ENCODE assay signal across 11 mouse cellular contexts in genomic region chr8:84797971-84798370, GRCm38 (mm10). TPM values are rescaled to one million over a fixed set of nuclear protein-coding genes. Genes with fewer than 3 reads are reported as not detected.
DNase-seq lines count a peak whose midpoint lies in the region; ATAC-seq and TF ChIP-seq lines count a peak whose summit lies in the region.
"Had no signal": no experiment of that assay in that cellular context is flagged by ENCODE, and none has a peak within 500 bp of the region (broad histone marks: within the 10 kb centered on the region; RNA-seq: fewer than 3 reads in every experiment).

No protein-coding gene starts in this region.

- H3K9me3 ChIP-seq in lung, embryonic 16.5 days (ENCODE audit: control insufficient read depth, low read length), result no peaks in the 10 kb centered on the region
- H3K9me3 ChIP-seq in forebrain, postnatal 0 days (ENCODE audit: low read length), result no peaks in the 10 kb centered on the region
- H3K9me3 ChIP-seq in neural tube, embryonic 14.5 days (ENCODE audit: control insufficient read depth, low read length), result no peaks in the 10 kb centered on the region
- H3K9me3 ChIP-seq: liver, embryonic 15.5 days had no signal

- H3K4me1 ChIP-seq in heart, adult 2 months (ENCODE audit: control insufficient read depth, insufficient read depth, low read length), result peaks cover 29% of the 10 kb centered on the region
- H3K4me1 ChIP-seq in lung, embryonic 16.5 days (replicated peaks; ENCODE audit: control insufficient read depth, insufficient read depth, low read length), result peaks cover 55% of the 10 kb centered on the region
- H3K4me1 ChIP-seq in forebrain, postnatal 0 days (ENCODE audit: insufficient read depth), result peaks cover 29% of the 10 kb centered on the region
- peaks cover 13% of the 10 kb centered on the region; the same call in 1 of the 2 replicates for H3K4me1 ChIP-seq in neural tube, embryonic 14.5 days (ENCODE audit: control insufficient read depth, insufficient read depth, low read length)

- no peaks in the 10 kb centered on the region for H3K36me3 ChIP-seq in heart, adult 2 months (ENCODE audit: control insufficient read depth, insufficient read depth, low read length)
- peaks cover 4% of the 10 kb centered on the region; the same call in 1 of the 2 replicates for H3K36me3 ChIP-seq in lung, embryonic 16.5 days (ENCODE audit: control insufficient read depth, insufficient read depth, low read length)
- H3K36me3 ChIP-seq in forebrain, postnatal 0 days (ENCODE audit: insufficient read depth), result no peaks in the 10 kb centered on the region
- no peaks in the 10 kb centered on the region for H3K36me3 ChIP-seq in neural tube, embryonic 14.5 days (ENCODE audit: control insufficient read depth, insufficient read depth, low read length)
- H3K36me3 ChIP-seq: liver, embryonic 15.5 days had no signal

- H3K79me2 ChIP-seq in heart, adult 2 months (replicated peaks; ENCODE audit: control insufficient read depth, insufficient read depth, low read length), result peaks cover 8% of the 10 kb centered on the region

- no peak for ATAC-seq in lung, embryonic 16.5 days (ENCODE audit: low read depth)
- ATAC-seq in forebrain, postnatal 0 days, result no peak
- no peak for ATAC-seq in neural tube, embryonic 14.5 days (ENCODE audit: low read depth)

- no peaks in the 10 kb centered on the region for H3K27me3 ChIP-seq in heart, adult 2 months (ENCODE audit: control insufficient read depth, insufficient read depth, low read length)
- no peaks in the 10 kb centered on the region for H3K27me3 ChIP-seq in lung, embryonic 16.5 days (ENCODE audit: control insufficient read depth, insufficient read depth, low read depth, low read length)
- no peaks in the 10 kb centered on the region for H3K27me3 ChIP-seq in forebrain, postnatal 0 days (ENCODE audit: insufficient read depth, low read length)
- H3K27me3 ChIP-seq in neural tube, embryonic 14.5 days (ENCODE audit: control insufficient read depth, insufficient read depth, low read length), result peaks cover 30% of the 10 kb centered on the region

- WGBS in heart, adult 2 months, result 78% methylated on average over 6 of the region's 6 CpGs
- WGBS in lung, embryonic 16.5 days, result 78% methylated on average over 6 of the region's 6 CpGs
- WGBS in forebrain, postnatal 0 days, result 36% methylated on average over 6 of the region's 6 CpGs
- WGBS in neural tube, embryonic 14.5 days, result 66% methylated on average over 6 of the region's 6 CpGs

- peak overlapping the region; percentile 90; the same call in 1 of the 2 replicates for H3K9ac ChIP-seq in heart, adult 2 months (ENCODE audit: low read depth, low read length)
- peak overlapping the region; percentile 99 for H3K9ac ChIP-seq in lung, embryonic 16.5 days (ENCODE audit: low read length)
- H3K9ac ChIP-seq in forebrain, postnatal 0 days, result peak overlapping the region; percentile 88
- H3K9ac ChIP-seq in neural tube, embryonic 14.5 days (replicated peaks; ENCODE audit: low read depth, low read length), result no peak overlapping the region

- H3K4me3 ChIP-seq in heart, adult 2 months, result peak overlapping the region; percentile 5; the same call in 1 of the 2 replicates
- H3K4me3 ChIP-seq in lung, embryonic 16.5 days (ENCODE audit: low read length), result peak overlapping the region; percentile 90
- peak overlapping the region; percentile 90 for H3K4me3 ChIP-seq in forebrain, postnatal 0 days (ENCODE audit: low read depth, low read length)
- peak overlapping the region; percentile 66 for H3K4me3 ChIP-seq in neural tube, embryonic 14.5 days (ENCODE audit: low read depth, low read length)

- DNase-seq in heart, adult 2 months, result peak in 1 of 2 experiments; percentile 33
- DNase-seq in heart, postnatal 25 days (ENCODE audit: low spot score), result no peak
- no peak for DNase-seq in lung, adult 18-20 months
- peak; percentile 76 for DNase-seq in forebrain, postnatal 0 days
- DNase-seq in kidney, postnatal 14 days, result no peak
- no peak for DNase-seq in frontal cortex, adult 2 months (ENCODE audit: extremely low spot score in 1 of 2, low spot score in 1 of 2)
- DNase-seq: adrenal gland, adult 8-10 months; retina, postnatal 1 day had no signal

- TF ChIP-seq CTCF in heart, adult 2 months (IDR thresholded peaks at IDR 0.05), result no peak
- no peak for TF ChIP-seq CTCF in forebrain, postnatal 0 days (IDR thresholded peaks at IDR 0.05; ENCODE audit: low read depth)

- no peak for TF ChIP-seq EP300 in heart, adult 2 months (IDR thresholded peaks at IDR 0.05; ENCODE audit: insufficient read depth, low read depth, low read length)

- intact Hi-C loops in heart, adult 2 months (cut with DNase I), result loop anchor here (2.0 to 5.0 kb wide), 2 partner anchors 23 to 36 kb away; no protein-coding TSS in a partner anchor
- intact Hi-C loops in heart, postnatal 25 days (cut with DNase I), result no loop called here

- H3K27ac ChIP-seq in heart, adult 2 months, result peak overlapping the region; percentile 90; the same call in 1 of the 2 replicates
- H3K27ac ChIP-seq in lung, embryonic 16.5 days (ENCODE audit: low read length), result no peak overlapping the region
- peak overlapping the region; percentile 93 for H3K27ac ChIP-seq in forebrain, postnatal 0 days (ENCODE audit: low read depth, low read length)
- no peak overlapping the region for H3K27ac ChIP-seq in neural tube, embryonic 14.5 days (ENCODE audit: low read depth, low read length)
- H3K27ac ChIP-seq: liver, embryonic 15.5 days had no signal

- no peak for TF ChIP-seq POLR2A in heart, adult 2 months (IDR thresholded peaks at IDR 0.05; ENCODE audit: insufficient read depth, low read depth, low read length)

- H3K4me2 ChIP-seq in lung, embryonic 16.5 days (ENCODE audit: low read depth, low read length), result peak overlapping the region; percentile 90
- H3K4me2 ChIP-seq in forebrain, postnatal 0 days (ENCODE audit: low read depth), result peak overlapping the region; percentile 80
- peak overlapping the region; percentile 80 for H3K4me2 ChIP-seq in neural tube, embryonic 14.5 days (ENCODE audit: low read depth, low read length)

RNA-seq across cellular contexts. Expression of gene Nfix, which starts 2.2 kb away (rescaled TPM):
- total RNA-seq in heart, adult 2 months (2021), result 100 to 1,000 TPM; 274 to 297 TPM
- 49.0 and 68.7 TPM in 2 replicates for polyA plus RNA-seq in heart, adult 2 months (2012; rRNA removed)
- total RNA-seq in heart, postnatal 25 days (2021), result 100 to 1,000 TPM; 287 to 311 TPM
- polyA plus RNA-seq in lung, embryonic 16.5 days (2015; fragmentation: Nextera tagmentation; extraction: Ambion mirVana), result 43.9 and 44.6 TPM in 2 replicates
- total RNA-seq in forebrain, postnatal 0 days (2014; rRNA removed), result 111 and 116 TPM in 2 replicates
- polyA plus RNA-seq in forebrain, postnatal 0 days (2015; fragmentation: Nextera tagmentation; extraction: Ambion mirVana), result 347 and 376 TPM in 2 replicates
- polyA plus RNA-seq in neural tube, embryonic 14.5 days (2014; fragmentation: Nextera tagmentation; extraction: Ambion mirVana), result 68.2 and 91.5 TPM in 2 replicates
- polyA plus RNA-seq in frontal cortex, adult 2 months (2012; rRNA removed), result 51.3 and 61.3 TPM in 2 replicates

RNA-seq across cellular contexts. Expression of gene Dand5, which starts 24.7 kb away (rescaled TPM):
- total RNA-seq in heart, adult 2 months (2021), result 10 to 100 TPM; 11.2 to 12.3 TPM
- 6.1 and 7.6 TPM in 2 replicates for polyA plus RNA-seq in heart, adult 2 months (2012; rRNA removed)
- total RNA-seq in heart, postnatal 25 days (2021), result 10 to 100 TPM in 1 of 2 experiments, 1 to 10 TPM in 1; 9.6 to 10.3 TPM
- polyA plus RNA-seq in lung, embryonic 16.5 days (2015; fragmentation: Nextera tagmentation; extraction: Ambion mirVana), result 6.3 and 6.5 TPM in 2 replicates
- 4.7 and 6.9 TPM in 2 replicates for total RNA-seq in forebrain, postnatal 0 days (2014; rRNA removed)
- polyA plus RNA-seq in forebrain, postnatal 0 days (2015; fragmentation: Nextera tagmentation; extraction: Ambion mirVana), result 8.2 and 10.0 TPM in 2 replicates
- 12.3 and 16.9 TPM in 2 replicates for polyA plus RNA-seq in neural tube, embryonic 14.5 days (2014; fragmentation: Nextera tagmentation; extraction: Ambion mirVana)
- 14.6 and 15.5 TPM in 2 replicates for polyA plus RNA-seq in frontal cortex, adult 2 months (2012; rRNA removed)

RNA-seq across cellular contexts. Expression of gene Gadd45gip1, which starts 33.4 kb away (rescaled TPM):
- total RNA-seq in heart, adult 2 months (2021), result 10 to 100 TPM; 27.4 to 29.7 TPM
- 13.4 and 21.2 TPM in 2 replicates for polyA plus RNA-seq in heart, adult 2 months (2012; rRNA removed)
- total RNA-seq in heart, postnatal 25 days (2021), result 10 to 100 TPM; 28.9 to 30.0 TPM
- 38.6 and 43.0 TPM in 2 replicates for polyA plus RNA-seq in lung, embryonic 16.5 days (2015; fragmentation: Nextera tagmentation; extraction: Ambion mirVana)
- total RNA-seq in forebrain, postnatal 0 days (2014; rRNA removed), result 24.7 and 28.7 TPM in 2 replicates
- 36.7 and 40.8 TPM in 2 replicates for polyA plus RNA-seq in forebrain, postnatal 0 days (2015; fragmentation: Nextera tagmentation; extraction: Ambion mirVana)
- polyA plus RNA-seq in neural tube, embryonic 14.5 days (2014; fragmentation: Nextera tagmentation; extraction: Ambion mirVana), result 33.1 and 39.8 TPM in 2 replicates
- 28.0 and 30.9 TPM in 2 replicates for polyA plus RNA-seq in frontal cortex, adult 2 months (2012; rRNA removed)

RNA-seq across cellular contexts. Expression of gene Rad23a, which starts 42.5 kb away (rescaled TPM):
- total RNA-seq in heart, adult 2 months (2021), result 10 to 100 TPM; 85.1 to 87.6 TPM
- 77.3 and 101 TPM in 2 replicates for polyA plus RNA-seq in heart, adult 2 months (2012; rRNA removed)
- 10 to 100 TPM; 80.8 to 81.1 TPM for total RNA-seq in heart, postnatal 25 days (2021)
- 110 and 120 TPM in 2 replicates for polyA plus RNA-seq in lung, embryonic 16.5 days (2015; fragmentation: Nextera tagmentation; extraction: Ambion mirVana)
- 32.2 and 55.3 TPM in 2 replicates for total RNA-seq in forebrain, postnatal 0 days (2014; rRNA removed)
- 63.5 and 77.4 TPM in 2 replicates for polyA plus RNA-seq in forebrain, postnatal 0 days (2015; fragmentation: Nextera tagmentation; extraction: Ambion mirVana)
- polyA plus RNA-seq in neural tube, embryonic 14.5 days (2014; fragmentation: Nextera tagmentation; extraction: Ambion mirVana), result 69.4 and 78.1 TPM in 2 replicates
- polyA plus RNA-seq in frontal cortex, adult 2 months (2012; rRNA removed), result 75.2 and 80.5 TPM in 2 replicates

RNA-seq across cellular contexts. Expression of gene Calr, which starts 48.8 kb away (rescaled TPM):
- total RNA-seq in heart, adult 2 months (2021), result 100 to 1,000 TPM; 352 to 416 TPM
- 154 and 269 TPM in 2 replicates for polyA plus RNA-seq in heart, adult 2 months (2012; rRNA removed)
- 100 to 1,000 TPM; 365 to 441 TPM for total RNA-seq in heart, postnatal 25 days (2021)
- polyA plus RNA-seq in lung, embryonic 16.5 days (2015; fragmentation: Nextera tagmentation; extraction: Ambion mirVana), result 980 and 996 TPM in 2 replicates
- total RNA-seq in forebrain, postnatal 0 days (2014; rRNA removed), result 470 and 505 TPM in 2 replicates
- polyA plus RNA-seq in forebrain, postnatal 0 days (2015; fragmentation: Nextera tagmentation; extraction: Ambion mirVana), result 354 and 405 TPM in 2 replicates
- polyA plus RNA-seq in neural tube, embryonic 14.5 days (2014; fragmentation: Nextera tagmentation; extraction: Ambion mirVana), result 615 and 623 TPM in 2 replicates
- 561 and 590 TPM in 2 replicates for polyA plus RNA-seq in frontal cortex, adult 2 months (2012; rRNA removed)

Comparison
In these comparisons a context has a peak if more than half of its experiments do, and no peak if none do; other contexts are left out.
1. H3K27ac ChIP-seq: peak in heart, adult 2 months (single experiment) and forebrain, postnatal 0 days (single experiment); none in lung, embryonic 16.5 days (single experiment) and neural tube, embryonic 14.5 days (single experiment).
2. H3K4me3 ChIP-seq: peak in every context shown above with its lines; median percentile 90 in lung, embryonic 16.5 days; 90 in forebrain, postnatal 0 days; 66 in neural tube, embryonic 14.5 days; 5 in heart, adult 2 months.
3. Peak in every context shown above with its lines, with median percentiles within 50 percentile points of each other: H3K4me2 ChIP-seq.